Mouse (Mus musculus) c-Kit-positive CD71-positive TER-119-negative erythroid progenitor cells, embryonic 14.5 days (primary cell): Measurements from ENCODE around the gene Ccdc92.
A peak's percentile ranks its signal among the peaks of the same experiment; 100 is the strongest.

Source experiments
- DNase-seq: peaks from one replicate; pipeline ENCODE4 v3.0.0-alpha.2; 2013; ENCODE audit warnings: low read depth

Gene Ccdc92

DNA sequence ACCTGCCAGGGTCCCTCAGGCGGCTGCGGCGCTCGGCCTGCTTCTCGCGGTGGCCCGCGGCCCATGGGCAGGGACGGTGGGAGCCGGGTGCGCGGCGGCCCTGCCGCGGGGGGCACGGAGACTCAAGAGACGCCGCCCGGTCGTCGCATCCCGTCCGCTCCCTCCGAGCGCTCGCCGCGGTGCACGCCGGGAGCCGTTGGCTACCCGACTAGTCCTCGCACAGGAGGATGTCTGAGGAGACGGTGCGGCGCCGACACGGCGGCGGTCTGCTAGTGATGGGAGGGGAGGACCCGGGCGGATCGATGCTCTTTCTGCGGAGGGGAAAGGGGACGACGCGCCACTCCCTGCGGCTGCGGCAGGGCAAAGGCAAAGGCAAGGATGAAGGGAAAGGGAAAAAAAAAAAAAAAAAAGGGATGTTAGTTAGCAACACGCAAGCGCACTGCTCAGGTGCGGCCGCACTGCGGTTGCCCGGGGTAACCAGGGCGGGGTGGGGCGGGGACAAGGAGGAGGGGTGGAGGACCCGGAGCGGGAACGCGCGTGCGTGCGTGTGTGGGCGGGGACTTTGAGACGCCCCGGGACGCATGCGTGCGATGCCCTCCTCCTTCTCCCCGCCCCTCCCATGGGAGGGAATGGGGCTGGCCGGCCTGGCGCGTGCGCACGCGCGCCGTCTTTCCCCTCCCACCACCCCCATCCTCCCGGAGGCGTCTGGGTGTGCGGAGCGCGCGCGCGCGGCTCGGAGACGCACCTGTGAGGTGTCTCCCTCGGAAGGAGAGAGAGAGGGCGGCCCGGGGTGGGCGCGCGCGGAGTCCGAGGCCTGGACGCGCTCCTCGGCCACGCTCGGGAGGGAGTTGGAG, at the start of gene Ccdc92, which contains the start of gene Zfp664:
TSS of gene Ccdc92 (minus strand) at position 412 of the 854 bp plus-strand sequence.
TSS of gene Zfp664 (plus strand) at position 679 of the 854 bp plus-strand sequence.
- peak; percentile 95 for DNase-seq

DNA sequence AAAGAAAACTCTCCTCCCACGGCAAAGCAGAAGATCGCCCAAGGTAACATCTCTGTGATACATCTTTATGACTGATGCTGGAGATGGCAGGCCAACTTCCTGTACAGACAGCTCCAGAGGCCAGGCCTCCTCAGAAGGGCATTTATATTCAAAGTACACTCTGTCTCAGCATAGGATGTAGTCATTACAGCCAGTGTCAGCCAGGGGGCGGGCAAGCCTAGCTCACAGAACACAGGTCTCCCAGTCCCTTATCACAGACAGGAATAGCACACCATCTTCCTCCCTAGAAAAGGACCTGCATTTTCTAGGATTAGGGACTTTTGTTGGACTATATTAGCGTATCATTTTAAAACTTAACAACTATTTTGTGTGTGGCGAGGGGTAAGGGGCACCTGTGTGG, 46.6 kb upstream of the Ccdc92 start:
- peak; percentile 34 for DNase-seq

DNA sequence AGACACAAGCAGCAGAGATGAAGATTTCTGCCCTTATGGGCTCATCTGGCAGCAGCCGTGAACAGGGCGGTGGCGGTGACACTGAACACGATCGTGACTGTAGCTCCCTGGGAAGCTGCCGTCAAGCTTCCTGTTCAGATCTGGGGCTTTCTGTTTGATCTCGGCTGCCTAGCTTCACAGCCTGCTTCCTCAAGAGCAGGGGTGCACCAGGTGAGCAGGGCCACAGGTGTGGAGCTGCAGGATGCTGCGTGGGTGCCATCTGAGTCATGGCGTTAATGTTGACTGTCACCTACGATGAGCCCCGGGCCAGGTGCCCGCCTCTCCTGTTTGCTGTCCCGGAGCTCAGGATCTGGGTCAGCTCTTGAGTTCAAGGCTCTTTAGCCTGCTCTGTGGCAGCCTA, 44.7 kb upstream of the Ccdc92 start:
- no peak for DNase-seq

DNA sequence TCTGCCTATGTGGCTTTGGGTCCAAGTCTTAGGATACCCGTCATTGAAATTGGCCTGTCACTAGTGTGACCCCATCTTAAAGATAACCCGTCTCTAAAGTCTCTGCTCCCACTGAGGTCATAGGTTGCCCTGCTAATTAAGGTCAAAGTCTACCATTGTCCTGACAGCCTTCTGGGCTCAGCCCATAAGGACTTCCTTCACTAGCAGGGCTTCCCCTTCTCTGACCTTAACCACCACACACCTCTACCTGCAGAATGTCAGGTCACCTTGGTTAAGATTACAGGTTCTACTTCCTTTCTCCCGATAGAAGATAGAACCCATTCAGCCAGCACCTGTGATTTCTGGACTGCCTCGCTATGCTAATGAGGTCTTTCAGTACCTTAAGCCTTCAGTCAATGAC, 41.6 kb upstream of the Ccdc92 start:
- no peak for DNase-seq

DNA sequence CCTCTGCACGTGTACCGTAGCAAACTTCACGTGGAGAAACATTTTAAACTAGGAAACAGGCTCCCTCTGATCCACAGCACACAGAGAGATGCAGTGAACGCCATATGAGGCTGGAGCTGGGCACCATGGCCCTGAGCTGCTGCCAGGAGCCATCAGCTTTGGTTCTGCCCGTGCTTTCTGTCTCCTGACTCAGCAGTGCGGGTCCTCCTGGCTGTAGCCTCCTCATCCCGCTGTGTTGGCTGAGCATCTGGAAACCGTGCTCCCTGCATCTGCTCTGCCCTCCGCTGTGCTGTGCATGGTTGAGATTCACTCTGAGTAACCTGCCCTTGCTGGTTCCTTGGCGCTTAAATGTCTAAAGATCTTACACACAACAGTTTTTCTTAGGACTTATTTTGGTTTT, 40.0 kb upstream of the Ccdc92 start:
- no peak for DNase-seq

DNA sequence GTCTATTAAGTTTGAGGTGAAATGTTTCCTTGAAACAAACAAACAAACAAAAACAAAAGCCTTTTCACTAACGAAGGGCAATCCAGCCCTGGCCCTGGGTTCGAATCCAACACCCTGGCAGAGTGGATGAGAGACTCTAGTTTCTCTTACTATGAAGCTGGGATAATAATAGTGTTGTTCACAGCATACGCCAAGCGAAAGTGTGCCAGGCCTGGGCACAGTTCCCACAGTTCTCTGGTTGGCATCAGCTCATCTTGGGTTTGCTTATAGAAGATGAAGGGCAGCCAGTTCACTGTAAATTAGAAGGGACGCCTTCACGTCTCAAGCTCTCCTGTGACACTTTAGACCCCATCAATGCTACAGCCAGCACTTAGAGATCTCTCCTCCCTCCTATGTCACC, 39.5 kb upstream of the Ccdc92 start:
- no peak for DNase-seq

DNA sequence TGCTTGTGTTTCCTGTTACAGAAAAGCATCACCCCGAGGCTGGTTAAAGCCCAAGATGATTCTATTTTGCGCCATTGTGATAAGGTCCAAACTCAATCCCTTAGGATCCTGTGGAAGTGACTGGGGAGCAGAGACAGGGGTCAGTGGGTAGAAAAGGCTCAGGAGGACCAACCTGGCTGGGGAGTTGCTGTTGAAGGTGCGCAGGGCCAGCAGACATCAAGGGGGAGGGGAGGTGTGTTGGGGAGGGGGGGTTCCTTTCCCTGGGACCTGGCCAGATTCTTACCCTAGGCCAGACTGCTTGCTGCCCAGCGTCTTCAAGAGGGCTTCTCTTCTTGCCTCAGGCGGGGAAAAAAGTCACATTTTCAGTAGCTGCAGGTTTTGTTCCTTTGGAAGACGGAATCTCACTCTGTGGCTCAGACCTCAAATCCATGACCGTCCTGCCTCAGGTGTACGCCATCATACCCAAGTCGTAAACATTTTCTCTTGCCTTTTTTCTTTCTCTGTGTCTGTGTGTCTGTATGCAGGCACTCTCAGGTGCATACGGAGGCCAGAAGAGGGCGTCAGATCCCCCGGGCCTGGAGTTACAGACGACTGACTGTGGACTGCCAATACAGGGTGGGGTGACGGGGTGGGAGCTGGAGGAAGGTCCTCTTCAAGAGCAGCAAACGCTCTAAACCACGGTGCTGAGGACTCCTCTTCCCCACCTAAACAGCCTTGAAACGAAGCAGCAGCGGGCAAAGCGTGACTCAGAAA, 38.7 kb upstream of the Ccdc92 start:
- DNase-seq = no peak

DNA sequence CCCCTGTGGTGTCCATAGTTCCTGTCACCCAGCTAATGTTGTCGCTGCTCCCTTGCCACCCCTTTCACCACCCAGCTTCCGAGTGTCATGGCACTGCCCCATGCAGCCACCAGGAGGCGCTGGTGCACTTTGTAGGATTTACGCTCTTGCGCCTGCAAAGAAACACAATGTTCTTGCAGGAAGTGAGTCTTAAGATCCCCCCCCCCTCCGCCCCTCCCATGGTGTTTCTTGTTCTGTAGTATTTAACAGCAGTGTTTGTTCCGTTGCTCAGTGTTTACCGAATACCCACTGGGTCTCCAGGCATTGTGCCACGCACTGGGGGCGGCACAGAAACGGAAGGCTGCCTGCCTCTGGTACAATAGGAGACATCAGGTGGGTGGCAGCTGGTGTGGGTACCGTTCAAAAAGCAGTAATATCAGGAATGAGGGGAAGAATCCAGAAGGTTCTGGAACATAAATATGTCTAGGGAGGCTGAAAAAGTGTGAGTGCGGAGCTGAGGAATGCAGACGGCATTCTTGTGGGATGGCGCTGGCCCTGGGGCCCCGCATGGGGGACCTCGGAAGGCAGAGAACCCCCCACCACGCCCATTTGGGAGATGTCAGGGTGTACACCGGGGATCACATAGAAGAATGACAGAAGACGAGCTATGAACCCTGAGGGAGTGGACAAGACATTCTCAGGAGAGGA, 37.9 kb upstream of the Ccdc92 start:
- DNase-seq = peak; percentile 51

DNA sequence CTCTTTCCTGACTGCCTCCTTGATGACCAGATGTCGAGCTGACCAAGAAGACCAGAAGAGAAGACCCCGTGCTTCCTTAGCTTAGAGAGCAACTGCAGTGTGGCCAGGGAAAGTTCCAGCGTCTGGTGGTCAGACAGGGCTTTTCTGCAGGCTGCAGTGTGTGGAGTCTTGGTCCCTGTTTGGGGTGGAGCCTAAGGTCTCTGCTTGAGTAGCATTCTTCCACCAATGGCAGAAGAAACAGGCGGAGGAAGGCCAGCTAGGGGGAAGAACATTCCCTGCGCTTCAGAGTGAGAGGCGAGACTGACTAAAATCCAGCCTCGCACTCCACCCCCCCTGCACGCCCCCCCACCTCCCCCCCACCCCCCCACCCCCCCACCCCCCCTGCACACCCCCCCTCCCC, 33.9 kb upstream of the Ccdc92 start:
- no peak for DNase-seq

DNA sequence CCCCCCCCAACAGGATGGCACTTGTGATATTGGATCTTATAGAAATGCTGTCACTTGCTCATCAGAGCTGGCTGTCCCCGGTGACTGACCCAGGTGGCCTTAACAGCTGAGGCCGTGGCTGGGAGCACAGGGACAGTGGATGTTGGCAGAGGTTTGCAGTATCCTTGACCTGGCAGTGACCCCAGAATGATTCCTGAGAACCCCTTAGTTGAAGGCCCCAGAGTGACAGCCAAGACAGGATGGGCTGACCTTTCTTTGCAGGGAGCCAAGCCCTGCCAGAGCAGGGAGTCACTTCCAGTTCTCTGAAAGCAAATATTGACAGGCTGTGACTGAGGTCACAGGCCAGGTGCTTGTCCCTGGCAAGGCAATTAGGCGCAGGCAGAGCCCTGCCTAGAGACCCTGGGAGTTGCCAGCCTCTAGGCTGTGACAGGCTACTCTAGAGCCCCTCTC, 29.7 kb upstream of the Ccdc92 start:
- DNase-seq = no peak

DNA sequence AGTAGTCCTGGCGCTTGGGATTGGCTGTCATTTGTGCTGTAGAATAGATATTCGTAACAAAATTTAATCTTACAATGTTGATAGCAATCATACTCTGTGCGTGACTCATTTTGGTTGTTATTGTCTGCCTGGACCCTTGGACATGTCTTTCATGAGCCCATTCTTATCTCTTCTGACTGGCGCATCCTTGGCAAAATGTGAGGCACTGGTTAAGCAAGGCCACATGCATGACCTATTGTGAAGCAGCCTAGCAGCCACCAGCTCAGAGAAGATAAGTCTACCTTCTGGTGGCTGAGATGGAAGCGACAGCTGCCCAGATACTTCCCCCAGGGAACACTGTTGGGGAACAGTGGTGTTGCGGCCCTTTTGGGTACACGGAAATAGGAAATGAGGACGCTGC, 26.4 kb upstream of the Ccdc92 start:
- no peak for DNase-seq

DNA sequence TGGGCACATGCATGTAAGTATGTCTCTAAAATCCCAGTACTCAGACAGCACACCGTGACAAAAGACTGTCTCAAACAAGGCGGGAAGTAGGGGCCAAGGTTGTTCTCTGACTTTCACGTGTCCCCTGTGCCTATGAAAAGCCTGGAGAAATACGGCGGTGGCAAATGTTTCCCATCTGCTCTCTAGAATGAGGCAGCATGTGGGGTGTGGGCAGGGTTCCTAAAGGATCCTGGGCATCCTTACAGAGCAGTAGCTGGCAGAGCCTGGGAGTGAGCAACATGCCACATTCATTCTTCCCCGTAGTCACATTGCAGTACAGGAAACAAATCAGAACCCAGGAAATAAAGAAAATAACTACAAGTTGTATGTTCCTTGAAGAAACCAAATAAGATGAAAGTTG, 21.7 kb upstream of the Ccdc92 start:
- DNase-seq = no peak

DNA sequence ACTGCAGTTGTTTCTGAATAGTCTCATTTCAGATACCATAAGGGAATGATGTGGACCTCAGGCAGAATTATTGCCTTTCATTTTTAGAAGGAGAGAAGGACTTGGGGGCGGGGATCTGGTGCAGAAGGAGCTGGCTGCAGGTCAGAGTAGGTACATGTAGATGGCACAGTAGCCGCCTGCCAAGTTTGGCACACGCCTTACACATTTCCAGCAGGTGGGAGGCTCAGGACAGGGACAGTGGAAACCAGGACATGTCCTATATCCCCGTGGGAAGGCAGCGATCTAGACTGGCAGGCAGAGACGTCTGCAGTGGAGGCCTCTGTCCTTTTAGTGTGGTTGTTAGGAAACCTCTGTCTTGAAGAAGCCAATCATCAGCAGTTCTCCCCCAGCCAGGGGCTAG, 17.6 kb upstream of the Ccdc92 start:
- DNase-seq = no peak

DNA sequence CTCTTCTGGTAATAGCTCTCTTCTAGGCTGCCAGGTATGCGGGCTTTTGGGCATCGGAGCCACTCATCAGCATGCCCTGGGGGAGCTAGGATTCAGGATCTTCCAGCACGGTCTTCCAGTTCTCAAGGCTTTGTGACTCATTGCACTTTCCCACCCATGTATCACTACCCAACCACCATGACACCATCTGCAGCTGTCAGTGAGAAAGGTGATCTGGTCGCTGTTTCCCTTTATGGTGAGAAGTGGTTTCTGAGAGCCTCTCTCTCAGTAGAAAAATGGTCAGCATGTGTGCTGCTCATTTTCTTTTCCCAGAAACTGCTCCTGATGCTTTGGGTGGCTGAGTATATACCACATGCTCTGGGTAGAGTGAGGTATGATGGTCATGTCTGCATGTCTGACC, 17.0 kb upstream of the Ccdc92 start:
- DNase-seq = no peak

DNA sequence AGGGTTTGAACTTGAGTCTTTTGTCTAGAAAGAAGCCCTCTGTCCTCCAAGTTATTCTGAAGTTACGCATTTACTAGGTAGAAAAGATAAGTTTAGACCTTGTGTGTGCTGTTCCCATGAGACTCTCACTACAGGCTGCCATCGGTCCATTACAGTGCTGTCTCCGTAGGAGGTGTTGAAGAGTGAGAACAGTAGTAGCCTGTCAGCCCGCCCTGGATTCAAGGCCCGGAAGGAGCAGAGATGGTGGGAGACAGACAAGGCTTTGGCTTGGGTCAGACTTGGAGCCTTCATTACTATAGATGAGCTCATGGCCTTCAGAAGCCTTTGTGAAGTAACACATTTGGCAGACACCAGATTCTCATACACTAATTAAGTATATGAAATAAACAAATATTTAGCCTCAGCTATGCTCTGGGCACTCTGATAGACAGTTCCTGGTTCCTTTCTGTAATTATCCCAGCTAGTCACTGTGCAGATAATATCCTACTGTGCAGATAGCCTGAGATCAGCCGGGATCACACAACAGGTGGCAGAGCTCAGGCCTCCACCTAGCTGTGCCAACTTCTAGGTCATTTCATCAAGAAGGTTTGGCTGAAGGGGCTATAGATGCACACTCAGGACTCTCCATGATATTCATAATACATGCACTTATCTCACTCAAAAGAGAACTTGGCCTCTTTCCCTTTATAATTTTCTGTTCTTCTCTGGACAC, 11.8 kb upstream of the Ccdc92 start:
- no peak for DNase-seq

DNA sequence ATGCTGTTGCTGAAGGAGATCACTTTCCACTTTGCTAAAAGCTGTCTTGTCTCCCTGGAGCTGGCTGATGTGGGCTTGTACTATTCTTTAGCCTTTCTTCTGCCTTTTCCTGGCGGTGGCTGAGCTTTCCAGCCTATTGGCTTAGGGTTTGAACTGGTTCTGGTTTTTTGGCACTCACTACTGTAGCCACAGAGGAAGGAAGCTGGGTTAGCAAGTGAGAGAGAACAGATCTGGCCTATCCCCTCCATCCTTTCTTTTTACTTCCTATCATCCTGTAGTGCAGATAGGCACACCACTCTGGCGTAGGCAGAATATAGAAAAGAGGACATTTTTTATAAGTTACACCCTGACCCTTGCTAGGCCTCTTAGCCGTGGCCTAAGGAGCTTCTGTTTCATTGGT, 10.9 kb upstream of the Ccdc92 start:
- DNase-seq = no peak

DNA sequence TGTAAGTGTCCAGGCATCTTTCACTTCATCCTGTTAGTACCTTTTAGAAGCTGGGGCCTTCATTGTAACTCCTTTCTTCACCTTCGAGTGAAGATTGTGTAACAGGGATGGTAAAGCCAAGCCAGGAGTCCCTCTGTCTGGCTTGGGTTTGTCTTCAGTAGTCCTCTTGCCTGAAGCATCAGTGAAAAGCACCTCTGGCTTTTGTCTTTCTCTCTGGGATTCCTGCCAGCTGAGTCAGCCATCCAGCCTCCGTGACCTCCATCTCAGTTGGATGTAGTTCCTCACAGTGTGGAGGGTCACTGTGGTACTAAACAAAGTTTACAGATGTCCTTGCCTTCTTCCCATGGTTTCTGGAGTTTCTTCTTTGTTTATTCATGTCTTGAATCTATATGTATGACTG, 9.8 kb upstream of the Ccdc92 start:
- DNase-seq = no peak

DNA sequence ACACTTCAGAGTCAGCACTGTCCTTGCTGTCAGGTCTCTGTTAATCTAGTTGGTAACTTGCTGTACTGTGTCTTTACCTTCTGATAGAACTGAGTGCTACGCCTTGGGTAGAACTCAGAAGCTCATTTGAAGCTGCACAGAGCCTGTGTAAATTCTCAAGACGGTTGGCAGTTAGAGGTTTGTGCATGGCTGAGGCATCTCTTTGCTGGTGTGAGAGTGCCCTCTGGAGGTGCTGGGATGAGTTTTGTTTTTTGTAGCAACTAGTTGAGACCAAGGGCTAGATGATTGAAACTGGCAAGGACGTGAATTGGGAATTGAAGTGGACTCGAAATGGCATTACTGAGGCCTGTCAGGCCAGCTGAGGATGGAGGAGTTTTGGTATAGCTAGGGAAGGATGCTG, 6.8 kb upstream of the Ccdc92 start:
- peak; percentile 28 for DNase-seq

DNA sequence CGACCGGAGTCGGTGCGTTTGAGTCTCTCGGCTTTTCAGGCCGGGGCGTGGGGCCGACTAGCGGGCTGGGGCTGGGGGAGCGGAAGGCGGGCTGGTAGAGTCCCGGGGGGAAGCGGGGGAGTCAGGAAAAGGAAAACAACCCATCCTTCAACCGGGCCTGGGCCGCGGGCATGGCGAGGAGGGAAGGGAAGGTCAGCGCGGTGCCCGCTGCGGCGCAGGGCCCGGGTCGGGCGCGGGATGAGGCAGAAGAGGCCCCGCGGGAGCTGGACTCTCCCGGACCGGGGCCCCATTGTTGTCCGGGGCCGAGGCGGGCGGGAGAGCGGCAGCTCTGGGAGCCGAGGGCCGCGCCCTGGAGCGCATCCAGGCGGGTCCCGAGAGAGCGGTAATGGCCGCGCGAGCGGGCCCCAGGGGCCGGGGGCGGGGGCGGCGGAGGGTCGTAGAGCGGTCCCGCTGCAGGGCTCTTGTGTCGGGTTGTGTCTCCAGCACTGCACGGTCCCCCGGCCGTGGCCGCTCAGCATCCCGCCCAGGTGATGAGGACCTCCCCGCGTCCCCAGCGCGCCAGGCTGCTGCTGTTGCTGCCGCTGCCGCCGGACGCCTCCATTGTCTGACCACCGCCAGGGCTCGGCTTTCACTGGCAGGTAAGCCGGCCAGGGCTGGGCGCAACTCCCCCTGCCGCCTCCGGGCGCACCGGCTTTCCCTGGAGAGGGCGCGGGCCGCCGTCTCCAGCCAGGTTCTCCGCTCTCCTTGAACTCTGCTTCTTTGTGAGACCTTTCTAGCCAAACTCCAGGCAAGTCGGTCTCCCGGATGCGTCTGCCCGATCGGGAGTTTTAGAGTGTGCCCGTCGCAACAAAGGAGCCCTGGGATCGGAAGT, 882 bp upstream of the Ccdc92 start:
- peak; percentile 16 for DNase-seq

DNA sequence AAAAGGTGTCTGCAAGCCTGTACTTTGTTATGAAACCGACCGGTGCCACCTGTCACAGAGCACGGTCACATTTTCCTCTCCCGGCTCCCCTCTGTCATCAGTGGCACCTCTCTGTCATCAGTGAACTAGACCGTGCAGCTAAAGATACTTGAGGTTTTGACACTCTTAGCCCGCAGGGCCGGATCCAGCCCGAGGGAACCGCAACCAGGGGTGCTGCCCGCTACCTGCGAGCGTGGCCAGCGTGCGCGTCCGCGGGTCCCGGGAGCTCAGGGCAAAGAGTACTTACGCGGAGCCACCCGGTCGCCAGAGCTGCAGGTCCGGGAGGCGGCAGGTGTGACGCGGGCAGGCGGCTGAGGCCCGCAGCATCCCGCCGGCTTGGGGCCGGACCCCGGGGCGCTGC, 761 bp downstream of the Ccdc92 start:
- DNase-seq = no peak

DNA sequence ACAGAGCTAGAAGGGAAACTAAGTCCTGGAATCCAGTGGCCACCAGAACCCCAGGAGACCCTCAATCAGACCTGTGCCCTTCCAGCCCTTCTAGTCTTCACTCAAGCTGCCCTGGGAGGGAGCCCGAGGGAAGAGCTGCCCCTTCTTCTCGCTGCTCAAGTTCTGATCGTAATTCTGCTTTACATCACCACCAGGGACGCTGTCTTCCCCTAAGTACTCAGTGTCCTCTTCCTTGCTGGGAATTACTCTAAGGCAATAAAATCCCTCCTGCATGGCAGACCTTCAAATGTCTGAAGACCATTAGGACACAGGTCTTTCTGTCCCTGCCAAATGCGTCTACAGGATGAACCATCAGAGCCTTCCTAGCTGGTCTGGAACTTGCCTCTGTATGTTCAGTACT, 2.2 kb downstream of the Ccdc92 start:
- DNase-seq = no peak
